Mouse (Mus musculus): ENCODE measurements around the gene Smim20. TPM values are rescaled to one million over a fixed set of nuclear protein-coding genes. Genes with fewer than 3 reads are reported as not detected.

The Smim20 gene
- polyA plus RNA-seq, 1 experiment: 45.2 TPM

DNA sequence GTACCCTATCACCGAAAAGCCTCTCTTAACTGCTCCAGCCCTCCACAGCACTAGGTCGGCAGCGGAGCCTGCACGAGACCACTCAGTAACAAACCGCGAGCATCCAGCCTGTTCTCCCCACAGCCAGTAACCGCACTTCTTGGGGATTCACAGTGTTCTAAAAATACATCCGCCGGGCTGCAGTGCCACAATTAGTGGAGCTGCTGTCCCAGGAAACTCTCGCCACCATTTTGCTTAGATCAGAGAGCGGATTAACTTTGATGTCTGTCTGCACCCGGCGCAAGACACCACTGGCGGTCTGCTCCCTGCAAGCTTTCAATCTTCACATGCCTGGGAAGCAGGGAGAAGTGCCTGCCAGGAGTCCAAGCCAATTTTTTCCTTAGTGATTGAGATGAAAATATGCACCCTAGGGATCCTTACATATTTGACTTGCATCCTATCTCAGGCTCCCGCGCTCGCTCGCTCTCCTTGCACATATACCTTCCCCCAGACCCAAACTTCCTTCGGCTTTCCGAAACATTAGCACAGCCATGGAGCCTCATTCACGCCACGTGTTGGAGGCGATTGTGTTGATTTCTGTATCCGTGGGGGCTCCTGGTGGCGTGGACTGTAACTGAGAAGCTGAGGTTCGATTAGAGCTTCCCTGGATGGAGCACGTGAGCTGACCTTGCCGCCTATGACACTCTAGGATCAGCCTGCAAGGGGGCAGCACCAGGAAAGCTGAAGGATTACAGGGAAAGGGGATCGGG is 8.7 kb upstream of the Smim20 start:
- Histone ChIP-seq H3K79me2 (ENCODE audit: control insufficient read depth, insufficient read depth) (no peaks in the 10 kb centered on the region), H3ac (ENCODE audit: control insufficient read depth, insufficient read length, low read depth) (no peak overlapping the region), H3K36me3 (ENCODE audit: control insufficient read depth, insufficient read depth) (no peaks in the 10 kb centered on the region), H3K27me3 (ENCODE audit: control insufficient read depth, insufficient read depth, insufficient read length) (peaks cover 21% of the 10 kb centered on the region), H3K4me3 (ENCODE audit: insufficient read depth, poor library complexity, severe bottlenecking) (no peak overlapping the region), H3K79me3 (ENCODE audit: low read depth) (no peaks in the 10 kb centered on the region)
- no peak for TF ChIP-seq FOSL1 (IDR thresholded peaks at IDR 0.05; ENCODE audit: insufficient read depth, low read length, poor library complexity, severe bottlenecking)

DNA sequence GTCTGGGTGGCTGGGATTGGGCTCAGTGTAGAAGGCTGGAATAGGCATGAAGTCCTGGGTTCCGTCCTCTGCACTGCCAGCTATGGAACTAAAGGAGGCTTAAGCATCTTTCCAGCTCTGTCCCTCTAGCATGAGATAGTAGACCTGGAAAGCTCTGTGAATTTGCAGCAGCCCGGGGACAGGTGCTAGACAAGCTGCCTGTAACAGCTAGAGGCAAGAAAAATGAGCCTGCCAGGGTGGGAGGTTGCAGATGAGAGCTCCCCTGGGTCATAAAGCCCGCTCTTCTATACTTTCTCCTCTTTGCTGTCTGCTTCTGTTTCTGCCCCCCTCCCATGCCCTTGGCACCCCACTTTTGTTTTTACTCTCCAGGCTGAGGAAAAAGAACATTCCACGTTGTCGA is 7.0 kb upstream of the Smim20 start:
- H3ac ChIP-seq (ENCODE audit: control insufficient read depth, insufficient read length, low read depth): no peak overlapping the region
- H3K79me3 ChIP-seq (ENCODE audit: low read depth): no peaks in the 10 kb centered on the region
- H3K79me2 ChIP-seq (ENCODE audit: control insufficient read depth, insufficient read depth): no peaks in the 10 kb centered on the region
- TF ChIP-seq CEBPB (IDR thresholded peaks at IDR 0.05; ENCODE audit: low read depth): no peak
- no peak for TF ChIP-seq CTCF (IDR thresholded peaks at IDR 0.05; ENCODE audit: control insufficient read depth, insufficient read depth, insufficient read length)
- no peak for TF ChIP-seq MYOG (IDR thresholded peaks at IDR 0.05; ENCODE audit: control insufficient read depth, extremely low read depth, insufficient read length)
- TF ChIP-seq MAX (IDR thresholded peaks at IDR 0.05): no peak
- TF ChIP-seq MYOD1 (IDR thresholded peaks at IDR 0.05; ENCODE audit: control insufficient read depth, insufficient read length, low read depth): no peak
- no peak for TF ChIP-seq FOSL1 (IDR thresholded peaks at IDR 0.05; ENCODE audit: insufficient read depth, low read length, poor library complexity, severe bottlenecking)
- TF ChIP-seq USF1 (IDR thresholded peaks at IDR 0.05; ENCODE audit: low read depth): no peak
- H3K36me3 ChIP-seq (ENCODE audit: control insufficient read depth, insufficient read depth): no peaks in the 10 kb centered on the region
- H3K27me3 ChIP-seq (ENCODE audit: control insufficient read depth, insufficient read depth, insufficient read length): peaks cover 10% of the 10 kb centered on the region
- H3K4me3 ChIP-seq (ENCODE audit: insufficient read depth, poor library complexity, severe bottlenecking): no peak overlapping the region

GRCm38 (mm10) chr5:53261999-53262398 is 4.9 kb upstream of the Smim20 start:
- H3K4me3 ChIP-seq (ENCODE audit: insufficient read depth, poor library complexity, severe bottlenecking): no peak overlapping the region
- H3K36me3 ChIP-seq (ENCODE audit: control insufficient read depth, insufficient read depth): no peaks in the 10 kb centered on the region
- no peak for TF ChIP-seq USF1 (IDR thresholded peaks at IDR 0.05; ENCODE audit: low read depth)
- TF ChIP-seq MYOG (IDR thresholded peaks at IDR 0.05; ENCODE audit: control insufficient read depth, extremely low read depth, insufficient read length): no peak
- TF ChIP-seq MYOD1 (IDR thresholded peaks at IDR 0.05; ENCODE audit: control insufficient read depth, insufficient read length, low read depth): no peak
- TF ChIP-seq CTCF (IDR thresholded peaks at IDR 0.05; ENCODE audit: control insufficient read depth, insufficient read depth, insufficient read length): no peak
- H3K79me3 ChIP-seq (ENCODE audit: low read depth): no peaks in the 10 kb centered on the region
- peaks cover 9% of the 10 kb centered on the region for H3K27me3 ChIP-seq (ENCODE audit: control insufficient read depth, insufficient read depth, insufficient read length)
- no peak overlapping the region for H3ac ChIP-seq (ENCODE audit: control insufficient read depth, insufficient read length, low read depth)
- H3K79me2 ChIP-seq (ENCODE audit: control insufficient read depth, insufficient read depth): no peaks in the 10 kb centered on the region

- TF ChIP-seq MAX (IDR thresholded peaks at IDR 0.05) (no peak), FOSL1 (IDR thresholded peaks at IDR 0.05; ENCODE audit: insufficient read depth, low read length, poor library complexity, severe bottlenecking) (no peak), MYOD1 (IDR thresholded peaks at IDR 0.05; ENCODE audit: control insufficient read depth, insufficient read length, low read depth) (no peak), CTCF (IDR thresholded peaks at IDR 0.05; ENCODE audit: control insufficient read depth, insufficient read depth, insufficient read length) (no peak), USF1 (IDR thresholded peaks at IDR 0.05; ENCODE audit: low read depth) (no peak), CEBPB (IDR thresholded peaks at IDR 0.05; ENCODE audit: low read depth) (no peak), MYOG (IDR thresholded peaks at IDR 0.05; ENCODE audit: control insufficient read depth, extremely low read depth, insufficient read length) (no peak)
- peaks cover 3% of the 10 kb centered on the region for H3K27me3 ChIP-seq (ENCODE audit: control insufficient read depth, insufficient read depth, insufficient read length)
- no peak overlapping the region for H3ac ChIP-seq (ENCODE audit: control insufficient read depth, insufficient read length, low read depth)
- H3K79me3 ChIP-seq (ENCODE audit: low read depth): no peaks in the 10 kb centered on the region
- H3K79me2 ChIP-seq (ENCODE audit: control insufficient read depth, insufficient read depth): no peaks in the 10 kb centered on the region
- H3K36me3 ChIP-seq (ENCODE audit: control insufficient read depth, insufficient read depth): no peaks in the 10 kb centered on the region
- no peak overlapping the region for H3K4me3 ChIP-seq (ENCODE audit: insufficient read depth, poor library complexity, severe bottlenecking)
Observed at GRCm38 (mm10) chr5:53264061-53264460, 2.8 kb upstream of the Smim20 start.

DNA sequence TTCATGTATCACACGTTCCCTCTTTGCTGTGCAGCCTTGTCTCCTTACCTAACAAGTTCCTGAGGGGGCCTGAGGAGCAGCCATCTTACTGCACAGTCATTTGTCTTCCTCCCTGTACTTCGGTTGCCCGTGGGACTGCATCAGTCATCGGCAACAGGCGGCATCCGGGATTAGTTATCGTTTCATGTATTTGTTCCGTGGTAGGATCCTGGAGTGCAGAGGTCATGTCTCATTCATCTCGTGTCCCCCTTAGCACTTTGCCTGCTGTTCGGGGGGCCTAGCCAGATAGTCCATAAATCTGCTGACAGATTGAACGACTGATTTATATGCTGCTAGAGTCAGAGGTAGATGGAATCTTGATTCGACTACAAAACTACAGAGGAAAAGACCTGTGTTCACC is 1.1 kb upstream of the Smim20 start:
- no peak overlapping the region for H3K4me3 ChIP-seq (ENCODE audit: insufficient read depth, poor library complexity, severe bottlenecking)

GRCm38 (mm10) chr5:53266181-53266580 is 702 bp upstream of the Smim20 start:
- Histone ChIP-seq H3ac (ENCODE audit: control insufficient read depth, insufficient read length, low read depth) (no peak overlapping the region), H3K79me2 (ENCODE audit: control insufficient read depth, insufficient read depth) (no peaks in the 10 kb centered on the region), H3K36me3 (ENCODE audit: control insufficient read depth, insufficient read depth) (no peaks in the 10 kb centered on the region), H3K27me3 (ENCODE audit: control insufficient read depth, insufficient read depth, insufficient read length) (peaks cover 3% of the 10 kb centered on the region), H3K79me3 (ENCODE audit: low read depth) (no peaks in the 10 kb centered on the region), H3K4me3 (ENCODE audit: insufficient read depth, poor library complexity, severe bottlenecking) (no peak overlapping the region)
- TF ChIP-seq MYOD1 (IDR thresholded peaks at IDR 0.05; ENCODE audit: control insufficient read depth, insufficient read length, low read depth) (peak; percentile 77), FOSL1 (IDR thresholded peaks at IDR 0.05; ENCODE audit: insufficient read depth, low read length, poor library complexity, severe bottlenecking) (no peak)

More for the DNA sequence above, 1.1 kb upstream of the Smim20 start:
- Histone ChIP-seq H3K27me3 (ENCODE audit: control insufficient read depth, insufficient read depth, insufficient read length) (peaks cover 3% of the 10 kb centered on the region), H3ac (ENCODE audit: control insufficient read depth, insufficient read length, low read depth) (no peak overlapping the region), H3K36me3 (ENCODE audit: control insufficient read depth, insufficient read depth) (no peaks in the 10 kb centered on the region), H3K79me2 (ENCODE audit: control insufficient read depth, insufficient read depth) (no peaks in the 10 kb centered on the region), H3K79me3 (ENCODE audit: low read depth) (no peaks in the 10 kb centered on the region)
- TF ChIP-seq USF1 (IDR thresholded peaks at IDR 0.05; ENCODE audit: low read depth) (no peak), CEBPB (IDR thresholded peaks at IDR 0.05; ENCODE audit: low read depth) (no peak), MYOG (IDR thresholded peaks at IDR 0.05; ENCODE audit: control insufficient read depth, extremely low read depth, insufficient read length) (no peak), MAX (IDR thresholded peaks at IDR 0.05) (no peak), CTCF (IDR thresholded peaks at IDR 0.05; ENCODE audit: control insufficient read depth, insufficient read depth, insufficient read length) (no peak), MYOD1 (IDR thresholded peaks at IDR 0.05; ENCODE audit: control insufficient read depth, insufficient read length, low read depth) (no peak), FOSL1 (IDR thresholded peaks at IDR 0.05; ENCODE audit: insufficient read depth, low read length, poor library complexity, severe bottlenecking) (no peak)
